In genomic region chr11:110028913-110029695, GRCm38 (mm10) we compare ENCODE assay signal across 9 mouse cellular contexts. TPM values are rescaled to one million over a fixed set of nuclear protein-coding genes. Genes with fewer than 3 reads are reported as not detected.
DNase-seq lines count a peak whose midpoint lies in the region; ATAC-seq and TF ChIP-seq lines count a peak whose summit lies in the region.
"Had no signal": no experiment of that assay in that cellular context is flagged by ENCODE, and none has a peak within 500 bp of the region (broad histone marks: within the 10 kb centered on the region; RNA-seq: fewer than 3 reads in every experiment).

No protein-coding gene starts in this region.

- H3K27me3 ChIP-seq in kidney, embryonic 14.5 days (ENCODE audit: control insufficient read depth, insufficient read depth, low read length) = no peaks in the 10 kb centered on the region
- no peaks in the 10 kb centered on the region for H3K27me3 ChIP-seq in lung, postnatal 0 days (replicated peaks; ENCODE audit: insufficient read depth, low read length)
- H3K27me3 ChIP-seq in midbrain, embryonic 14.5 days (ENCODE audit: control insufficient read depth, insufficient read depth, low read length) = no peaks in the 10 kb centered on the region
- H3K27me3 ChIP-seq: forebrain, embryonic 15.5 days had no signal

- no peaks in the 10 kb centered on the region for H3K9me3 ChIP-seq in kidney, embryonic 14.5 days (ENCODE audit: control insufficient read depth, low read length)
- H3K9me3 ChIP-seq in lung, postnatal 0 days (ENCODE audit: low read length) = no peaks in the 10 kb centered on the region
- no peaks in the 10 kb centered on the region for H3K9me3 ChIP-seq in midbrain, embryonic 14.5 days (ENCODE audit: control insufficient read depth, low read length)
- H3K9me3 ChIP-seq: forebrain, embryonic 15.5 days had no signal

- H3K27ac ChIP-seq in kidney, embryonic 14.5 days (ENCODE audit: low read depth, low read length) = no peak overlapping the region
- H3K27ac ChIP-seq in lung, postnatal 0 days (ENCODE audit: low read length) = no peak overlapping the region
- H3K27ac ChIP-seq in midbrain, embryonic 14.5 days (replicated peaks; ENCODE audit: low read depth, low read length) = no peak overlapping the region
- H3K27ac ChIP-seq: forebrain, embryonic 15.5 days had no signal

- H3K4me1 ChIP-seq in kidney, embryonic 14.5 days (ENCODE audit: control insufficient read depth, insufficient read depth, low read length) = 0 out of 2 replicates have a peak, but pooled peaks cover 5% of the 10 kb centered on the region
- no peaks in the 10 kb centered on the region for H3K4me1 ChIP-seq in lung, postnatal 0 days (ENCODE audit: insufficient read depth, low read depth, low read length)
- no peaks in the 10 kb centered on the region for H3K4me1 ChIP-seq in midbrain, embryonic 14.5 days (ENCODE audit: control insufficient read depth, insufficient read depth, low read length)
- H3K4me1 ChIP-seq: forebrain, embryonic 15.5 days had no signal

- 14% methylated on average over 7 of the region's 7 CpGs for WGBS in kidney, embryonic 14.5 days
- WGBS in lung, postnatal 0 days = 37% methylated on average over 7 of the region's 7 CpGs
- WGBS in midbrain, embryonic 14.5 days = 73% methylated on average over 7 of the region's 7 CpGs

- no peak overlapping the region for H3K9ac ChIP-seq in kidney, embryonic 14.5 days (ENCODE audit: low read depth, low read length)
- no peak overlapping the region for H3K9ac ChIP-seq in lung, postnatal 0 days (replicated peaks; ENCODE audit: low read depth)
- H3K9ac ChIP-seq in midbrain, embryonic 14.5 days (replicated peaks; ENCODE audit: low read length) = no peak overlapping the region
- H3K9ac ChIP-seq: forebrain, embryonic 15.5 days had no signal

- no peak overlapping the region for H3K4me2 ChIP-seq in kidney, embryonic 14.5 days (replicated peaks; ENCODE audit: low read depth, low read length)
- no peak overlapping the region for H3K4me2 ChIP-seq in lung, postnatal 0 days (replicated peaks; ENCODE audit: low read depth, low read length)
- no peak overlapping the region for H3K4me2 ChIP-seq in midbrain, embryonic 14.5 days (ENCODE audit: low read length)
- H3K4me2 ChIP-seq: forebrain, embryonic 15.5 days had no signal

- no peak overlapping the region for H3K4me3 ChIP-seq in kidney, embryonic 14.5 days (ENCODE audit: low read length)
- H3K4me3 ChIP-seq in lung, postnatal 0 days (ENCODE audit: low read depth, low read length) = no peak overlapping the region
- H3K4me3 ChIP-seq in midbrain, embryonic 14.5 days (replicated peaks; ENCODE audit: low read depth, low read length) = no peak overlapping the region
- H3K4me3 ChIP-seq: forebrain, embryonic 15.5 days had no signal

- intact Hi-C loops in left cerebral cortex, postnatal 4 days (cut with DNase I) = no loop called here

- no peak for TF ChIP-seq CTCF in lung, postnatal 0 days (IDR thresholded peaks at IDR 0.05)

- no peak for TF ChIP-seq EP300 in lung, postnatal 0 days (IDR thresholded peaks at IDR 0.05)

- H3K36me3 ChIP-seq in kidney, embryonic 14.5 days (ENCODE audit: control insufficient read depth, insufficient read depth, low read length) = no peaks in the 10 kb centered on the region
- H3K36me3 ChIP-seq in lung, postnatal 0 days (ENCODE audit: insufficient read depth, low read length) = no peaks in the 10 kb centered on the region
- H3K36me3 ChIP-seq in midbrain, embryonic 14.5 days (ENCODE audit: control insufficient read depth, insufficient read depth, low read length) = no peaks in the 10 kb centered on the region
- H3K36me3 ChIP-seq: forebrain, embryonic 15.5 days had no signal

- peak; percentile 6 for DNase-seq in embryo, embryonic 10.5 days (ENCODE audit: low spot score)
- DNase-seq in embryo, embryonic 11 days = no peak
- peak; percentile 12 for DNase-seq in brain, adult 2 months (ENCODE audit: low read depth, low spot score)
- DNase-seq in lung, postnatal 0 days (ENCODE audit: low spot score) = peak; percentile 8
- no peak for DNase-seq in left cerebral cortex, postnatal 4 days
- no peak for DNase-seq in midbrain, embryonic 14.5 days
- no peak for DNase-seq in right cerebral cortex, postnatal 10 days (ENCODE audit: low spot score in 2 of 2)

- ATAC-seq in kidney, embryonic 14.5 days (ENCODE audit: low FRiP score, low TSS enrichment) = peak; percentile 97
- peak; percentile 40 for ATAC-seq in lung, postnatal 0 days
- ATAC-seq in midbrain, embryonic 14.5 days (ENCODE audit: low FRiP score, low TSS enrichment) = no peak
- ATAC-seq: forebrain, embryonic 15.5 days had no signal

RNA-seq across cellular contexts. Expression of gene Abca8b, which starts 33.5 kb away (rescaled TPM):
- polyA plus RNA-seq in kidney, embryonic 14.5 days (2014; fragmentation: Nextera tagmentation; extraction: Ambion mirVana) = 0.26 and 0.46 TPM in 2 replicates
- polyA plus RNA-seq in lung, postnatal 0 days (2015; fragmentation: Nextera tagmentation; extraction: Ambion mirVana) = 0.54 and 0.70 TPM in 2 replicates
- total RNA-seq in left cerebral cortex, postnatal 4 days (2021) = 1 to 10 TPM; 3.7 to 4.5 TPM
- polyA plus RNA-seq in midbrain, embryonic 14.5 days (2014; fragmentation: Nextera tagmentation; extraction: Ambion mirVana) = 1.9 and 2.3 TPM in 2 replicates

Comparison
In these comparisons a context has a peak if more than half of its experiments do, and no peak if none do; other contexts are left out.
1. DNase-seq: peak in embryo, embryonic 10.5 days (single experiment), brain, adult 2 months (single experiment) and lung, postnatal 0 days (single experiment); none in embryo, embryonic 11 days (single experiment), left cerebral cortex, postnatal 4 days (single experiment), midbrain, embryonic 14.5 days (single experiment) and right cerebral cortex, postnatal 10 days (0 of 2).